Mouse (Mus musculus): ENCODE data around the gene Scmh1.

Gene Scmh1

GRCm38 (mm10) chr4:120405144-120405805 is at the start of gene Scmh1:
TSS of gene Scmh1 (plus strand) at chr4:120405281.
- no peaks in the 10 kb centered on the region for H3K36me3 ChIP-seq (ENCODE audit: control insufficient read depth, insufficient read depth, low read length, poor library complexity, severe bottlenecking)
- DNase-seq (ENCODE audit: low read depth, low spot score), result peak; percentile 69
- H3K27me3 ChIP-seq (ENCODE audit: control insufficient read depth, insufficient read depth, low read length, poor library complexity, severe bottlenecking), result no peaks in the 10 kb centered on the region

- DNase-seq (ENCODE audit: low read depth, low spot score), result no peak
- no peaks in the 10 kb centered on the region for H3K36me3 ChIP-seq (ENCODE audit: control insufficient read depth, insufficient read depth, low read length, poor library complexity, severe bottlenecking)
- no peaks in the 10 kb centered on the region for H3K27me3 ChIP-seq (ENCODE audit: control insufficient read depth, insufficient read depth, low read length, poor library complexity, severe bottlenecking)
Measured at GRCm38 (mm10) chr4:120360011-120360521, 45.0 kb upstream of the Scmh1 start.

GRCm38 (mm10) chr4:120364729-120365128 is 40.4 kb upstream of the Scmh1 start:
- Histone ChIP-seq H3K36me3 (ENCODE audit: control insufficient read depth, insufficient read depth, low read length, poor library complexity, severe bottlenecking) (no peaks in the 10 kb centered on the region), H3K27me3 (ENCODE audit: control insufficient read depth, insufficient read depth, low read length, poor library complexity, severe bottlenecking) (no peaks in the 10 kb centered on the region)
- no peak for DNase-seq (ENCODE audit: low read depth, low spot score)

- no peak for DNase-seq (ENCODE audit: low read depth, low spot score)
- Histone ChIP-seq H3K27me3 (ENCODE audit: control insufficient read depth, insufficient read depth, low read length, poor library complexity, severe bottlenecking) (no peaks in the 10 kb centered on the region), H3K36me3 (ENCODE audit: control insufficient read depth, insufficient read depth, low read length, poor library complexity, severe bottlenecking) (no peaks in the 10 kb centered on the region)
Measured at GRCm38 (mm10) chr4:120365456-120365855, 39.6 kb upstream of the Scmh1 start.

- DNase-seq (ENCODE audit: low read depth, low spot score), result no peak
- Histone ChIP-seq H3K27me3 (ENCODE audit: control insufficient read depth, insufficient read depth, low read length, poor library complexity, severe bottlenecking) (no peaks in the 10 kb centered on the region), H3K36me3 (ENCODE audit: control insufficient read depth, insufficient read depth, low read length, poor library complexity, severe bottlenecking) (no peaks in the 10 kb centered on the region)
Measured at GRCm38 (mm10) chr4:120368031-120368430, 37.0 kb upstream of the Scmh1 start.

- Histone ChIP-seq H3K36me3 (ENCODE audit: control insufficient read depth, insufficient read depth, low read length, poor library complexity, severe bottlenecking) (no peaks in the 10 kb centered on the region), H3K27me3 (ENCODE audit: control insufficient read depth, insufficient read depth, low read length, poor library complexity, severe bottlenecking) (no peaks in the 10 kb centered on the region)
- peak; percentile 71 for DNase-seq (ENCODE audit: low read depth, low spot score)
Measured at GRCm38 (mm10) chr4:120368663-120369062, 36.4 kb upstream of the Scmh1 start.

- DNase-seq (ENCODE audit: low read depth, low spot score), result no peak
- H3K36me3 ChIP-seq (ENCODE audit: control insufficient read depth, insufficient read depth, low read length, poor library complexity, severe bottlenecking), result no peaks in the 10 kb centered on the region
- H3K27me3 ChIP-seq (ENCODE audit: control insufficient read depth, insufficient read depth, low read length, poor library complexity, severe bottlenecking), result no peaks in the 10 kb centered on the region
Measured at GRCm38 (mm10) chr4:120369156-120369555, 35.9 kb upstream of the Scmh1 start.

- no peak for DNase-seq (ENCODE audit: low read depth, low spot score)
- Histone ChIP-seq H3K27me3 (ENCODE audit: control insufficient read depth, insufficient read depth, low read length, poor library complexity, severe bottlenecking) (no peaks in the 10 kb centered on the region), H3K36me3 (ENCODE audit: control insufficient read depth, insufficient read depth, low read length, poor library complexity, severe bottlenecking) (no peaks in the 10 kb centered on the region)
Measured at GRCm38 (mm10) chr4:120369861-120370366, 35.2 kb upstream of the Scmh1 start.

GRCm38 (mm10) chr4:120372838-120373237 is 32.2 kb upstream of the Scmh1 start:
- no peaks in the 10 kb centered on the region for H3K36me3 ChIP-seq (ENCODE audit: control insufficient read depth, insufficient read depth, low read length, poor library complexity, severe bottlenecking)
- H3K27me3 ChIP-seq (ENCODE audit: control insufficient read depth, insufficient read depth, low read length, poor library complexity, severe bottlenecking), result no peaks in the 10 kb centered on the region
- no peak for DNase-seq (ENCODE audit: low read depth, low spot score)

GRCm38 (mm10) chr4:120373813-120374212 is 31.3 kb upstream of the Scmh1 start:
- no peaks in the 10 kb centered on the region for H3K36me3 ChIP-seq (ENCODE audit: control insufficient read depth, insufficient read depth, low read length, poor library complexity, severe bottlenecking)
- no peak for DNase-seq (ENCODE audit: low read depth, low spot score)

GRCm38 (mm10) chr4:120380811-120381391 is 24.2 kb upstream of the Scmh1 start:
- DNase-seq (ENCODE audit: low read depth, low spot score), result peak; percentile 70
- Histone ChIP-seq H3K27me3 (ENCODE audit: control insufficient read depth, insufficient read depth, low read length, poor library complexity, severe bottlenecking) (no peaks in the 10 kb centered on the region), H3K36me3 (ENCODE audit: control insufficient read depth, insufficient read depth, low read length, poor library complexity, severe bottlenecking) (no peaks in the 10 kb centered on the region)

More at GRCm38 (mm10) chr4:120373813-120374212, 31.3 kb upstream of the Scmh1 start:
- H3K27me3 ChIP-seq (ENCODE audit: control insufficient read depth, insufficient read depth, low read length, poor library complexity, severe bottlenecking), result no peaks in the 10 kb centered on the region

GRCm38 (mm10) chr4:120385496-120385895 is 19.6 kb upstream of the Scmh1 start:
- Histone ChIP-seq H3K27me3 (ENCODE audit: control insufficient read depth, insufficient read depth, low read length, poor library complexity, severe bottlenecking) (no peaks in the 10 kb centered on the region), H3K36me3 (ENCODE audit: control insufficient read depth, insufficient read depth, low read length, poor library complexity, severe bottlenecking) (no peaks in the 10 kb centered on the region)
- no peak for DNase-seq (ENCODE audit: low read depth, low spot score)

- no peaks in the 10 kb centered on the region for H3K36me3 ChIP-seq (ENCODE audit: control insufficient read depth, insufficient read depth, low read length, poor library complexity, severe bottlenecking)
- DNase-seq (ENCODE audit: low read depth, low spot score), result peak; percentile 46
- no peaks in the 10 kb centered on the region for H3K27me3 ChIP-seq (ENCODE audit: control insufficient read depth, insufficient read depth, low read length, poor library complexity, severe bottlenecking)
Measured at GRCm38 (mm10) chr4:120387496-120387895, 17.6 kb upstream of the Scmh1 start.

- Histone ChIP-seq H3K36me3 (ENCODE audit: control insufficient read depth, insufficient read depth, low read length, poor library complexity, severe bottlenecking) (no peaks in the 10 kb centered on the region), H3K27me3 (ENCODE audit: control insufficient read depth, insufficient read depth, low read length, poor library complexity, severe bottlenecking) (no peaks in the 10 kb centered on the region)
- DNase-seq (ENCODE audit: low read depth, low spot score), result no peak
Measured at GRCm38 (mm10) chr4:120387968-120388367, 17.1 kb upstream of the Scmh1 start.

- H3K27me3 ChIP-seq (ENCODE audit: control insufficient read depth, insufficient read depth, low read length, poor library complexity, severe bottlenecking), result no peaks in the 10 kb centered on the region
- no peaks in the 10 kb centered on the region for H3K36me3 ChIP-seq (ENCODE audit: control insufficient read depth, insufficient read depth, low read length, poor library complexity, severe bottlenecking)
- DNase-seq (ENCODE audit: low read depth, low spot score), result no peak
Measured at GRCm38 (mm10) chr4:120388998-120389542, 16.0 kb upstream of the Scmh1 start.

Measured in splenic B cell, adult 2 months (primary cell).